Mouse (Mus musculus): ENCODE measurements around the gene Serinc5.

The Serinc5 gene

GRCm38 (mm10) chr13:92703241-92704027 is 92.5 kb downstream of the Serinc5 start:
- peak; percentile 22 for DNase-seq (ENCODE audit: low read depth, low spot score)

- DNase-seq (ENCODE audit: low read depth, low spot score): no peak
Measured at GRCm38 (mm10) chr13:92704189-92704588, 93.3 kb downstream of the Serinc5 start.

GRCm38 (mm10) chr13:92705016-92705535 is 94.2 kb downstream of the Serinc5 start:
- DNase-seq (ENCODE audit: low read depth, low spot score): no peak

GRCm38 (mm10) chr13:92706342-92707061 is 95.6 kb downstream of the Serinc5 start:
- no peak for DNase-seq (ENCODE audit: low read depth, low spot score)

- DNase-seq (ENCODE audit: low read depth, low spot score): no peak
Measured at GRCm38 (mm10) chr13:92707941-92708340, 97.0 kb downstream of the Serinc5 start.

- no peak for DNase-seq (ENCODE audit: low read depth, low spot score)
Measured at GRCm38 (mm10) chr13:92708466-92708865, 97.6 kb downstream of the Serinc5 start.

- no peak for DNase-seq (ENCODE audit: low read depth, low spot score)
Measured at GRCm38 (mm10) chr13:92709535-92709934, 98.6 kb downstream of the Serinc5 start.

- no peak for DNase-seq (ENCODE audit: low read depth, low spot score)
Measured at GRCm38 (mm10) chr13:92710361-92710760, 99.5 kb downstream of the Serinc5 start.

- DNase-seq (ENCODE audit: low read depth, low spot score): no peak
Measured at GRCm38 (mm10) chr13:92711821-92712220, 100.9 kb downstream of the Serinc5 start.

GRCm38 (mm10) chr13:92712619-92713018 is 101.7 kb downstream of the Serinc5 start:
- no peak for DNase-seq (ENCODE audit: low read depth, low spot score)

- DNase-seq (ENCODE audit: low read depth, low spot score): peak; percentile 36
Measured at GRCm38 (mm10) chr13:92717851-92718665, 107.2 kb downstream of the Serinc5 start.

GRCm38 (mm10) chr13:92721006-92721405 is 110.1 kb downstream of the Serinc5 start:
- DNase-seq (ENCODE audit: low read depth, low spot score): no peak

- DNase-seq (ENCODE audit: low read depth, low spot score): peak; percentile 29
Measured at GRCm38 (mm10) chr13:92722389-92722788, 111.5 kb downstream of the Serinc5 start.

- no peak for DNase-seq (ENCODE audit: low read depth, low spot score)
Measured at GRCm38 (mm10) chr13:92729811-92730210, 118.9 kb downstream of the Serinc5 start.

- no peak for DNase-seq (ENCODE audit: low read depth, low spot score)
Measured at GRCm38 (mm10) chr13:92731811-92732210, 120.9 kb downstream of the Serinc5 start.

- no peak for DNase-seq (ENCODE audit: low read depth, low spot score)
Measured at GRCm38 (mm10) chr13:92732836-92733235, 121.9 kb downstream of the Serinc5 start.

- DNase-seq (ENCODE audit: low read depth, low spot score): peak; percentile 74
Measured at GRCm38 (mm10) chr13:92733252-92733651, 122.4 kb downstream of the Serinc5 start.

- DNase-seq (ENCODE audit: low read depth, low spot score): no peak
Measured at GRCm38 (mm10) chr13:92733741-92734140, 122.8 kb downstream of the Serinc5 start.

- DNase-seq (ENCODE audit: low read depth, low spot score): no peak
Measured at GRCm38 (mm10) chr13:92735693-92736092, 124.8 kb downstream of the Serinc5 start.

GRCm38 (mm10) chr13:92736516-92737300 is 125.8 kb downstream of the Serinc5 start:
- DNase-seq (ENCODE audit: low read depth, low spot score): peak; percentile 79

GRCm38 (mm10) chr13:92738821-92739220 is 127.9 kb downstream of the Serinc5 start:
- peak; percentile 87 for DNase-seq (ENCODE audit: low read depth, low spot score)

Data from A20 (cell line).